Mouse (Mus musculus) heart, adult 2 months (tissue): ENCODE results near the gene Fgf12. TPM values are rescaled to one million over a fixed set of nuclear protein-coding genes. Genes with fewer than 3 reads are reported as not detected.
A peak's percentile ranks its signal among the peaks of the same experiment; 100 is the strongest.

Experiments
- DNase-seq, 2 experiments: peaks; one replicate each; pipeline ENCODE4 v3.0.0; 2021
- H3K27ac ChIP-seq: fragments of 200-600 bp; 2 replicates; pipeline ENCODE4 v1.8.1; 2022
- H3K27me3 ChIP-seq: fragments of 200-500 bp; 2 replicates; pipeline ENCODE4 v1.6.1; 2012; ENCODE audit warnings: mild to moderate bottlenecking, low read length, inconsistent platforms, mixed read lengths; ENCODE audit not compliant: control insufficient read depth, insufficient read depth
- H3K36me3 ChIP-seq: fragments of 200-500 bp; 2 replicates; pipeline ENCODE4 v1.6.1; 2012; ENCODE audit warnings: low read length, inconsistent platforms; ENCODE audit not compliant: control insufficient read depth, insufficient read depth
- H3K4me1 ChIP-seq: fragments of 200-500 bp; 2 replicates; pipeline ENCODE4 v1.6.1; 2011; ENCODE audit warnings: low read length; ENCODE audit not compliant: control insufficient read depth, insufficient read depth
- H3K4me3 ChIP-seq: fragments of 200-600 bp; 2 replicates; pipeline ENCODE4 v1.8.1; 2022
- H3K79me2 ChIP-seq: fragments of 200-500 bp; replicated peaks from 2 replicates; pipeline ENCODE4 v1.6.1; 2012; ENCODE audit warnings: mild to moderate bottlenecking, inconsistent platforms, low read length, moderate library complexity, mixed read lengths; ENCODE audit not compliant: control insufficient read depth, insufficient read depth
- H3K9ac ChIP-seq: fragments of 200-500 bp; 2 replicates; pipeline ENCODE4 v1.6.1; 2012; ENCODE audit warnings: low read depth, mild to moderate bottlenecking, control low read depth, inconsistent platforms, low read length, mixed read lengths
- CTCF ChIP-seq: fragments of 200-600 bp; IDR thresholded peaks from 2 replicates; pipeline ENCODE4 v1.8.1; 2022; ENCODE audit warnings: antibody characterized with exemption, mild to moderate bottlenecking, moderate library complexity
- EP300 ChIP-seq: fragments of 200-500 bp; IDR thresholded peaks from 2 replicates; pipeline ENCODE4 v1.6.1; 2011; ENCODE audit warnings: low read depth, low read length, control low read depth; ENCODE audit not compliant: insufficient read depth
- POLR2A ChIP-seq: fragments of 200-500 bp; IDR thresholded peaks from 2 replicates; pipeline ENCODE4 v1.6.1; 2011; ENCODE audit warnings: mild to moderate bottlenecking, low read depth, low read length, control low read depth; ENCODE audit not compliant: insufficient read depth
- WGBS: fragments of 180-500 bp; shearing (Covaris S2); methylation state at CpG from one replicate; pipeline ENCODE4 v1.1.7; 2018; 5-methylcytosine and 5-hydroxymethylcytosine counted together
- intact Hi-C: fragments of 180-260 bp; cut with DNase I; formaldehyde crosslinking; loops from one replicate; pipeline ENCODE4 v1.15.1; 2025
- polyA plus RNA-seq: library from polyadenylated mRNA; depleted of rRNA; stranded (reverse); fragments of >200 nt; gene quantifications from 2 replicates; pipeline ENCODE4 v1.2.3, GENCODE M21; 2012
- total RNA-seq, 2 experiments: library from RNA; stranded (reverse); gene quantifications; 2 replicates each; pipeline ENCODE4 v1.2.3; 2021

Fgf12 gene
- total and polyA plus RNA-seq, 3 experiments = 8.9 to 11.3 (median 9.2) TPM

DNA sequence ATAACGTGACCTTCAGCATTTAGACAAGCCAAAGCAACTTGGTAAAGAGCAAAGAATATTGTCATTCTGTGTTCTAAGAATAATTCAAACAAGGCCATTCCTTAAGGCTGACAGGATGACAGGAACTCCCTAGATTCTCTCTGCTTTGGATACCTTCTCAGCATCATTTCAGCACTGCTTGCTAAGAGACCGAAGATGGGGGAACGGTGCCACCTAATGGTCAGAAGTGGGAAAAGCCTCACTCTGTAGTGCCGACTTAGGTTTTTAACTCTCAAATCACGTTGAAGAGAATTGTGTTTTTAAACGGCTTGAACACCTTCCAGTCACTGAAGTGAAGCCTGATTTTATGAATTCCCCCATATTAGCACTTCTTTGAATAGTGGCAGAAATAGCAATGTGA is 262.4 kb downstream of the Fgf12 start:
- H3K79me2 ChIP-seq = no peaks in the 10 kb centered on the region
- H3K4me3 ChIP-seq = no peak overlapping the region
- H3K4me1 ChIP-seq = no peaks in the 10 kb centered on the region
- intact Hi-C loops = loop anchor here (2.0 kb wide), 1 partner anchor 1022 kb away; no protein-coding TSS in a partner anchor
- H3K27me3 ChIP-seq = no peaks in the 10 kb centered on the region
- no peak overlapping the region for H3K9ac ChIP-seq
- TF ChIP-seq POLR2A (no peak), EP300 (no peak), CTCF (peak; percentile 82)
- no peak overlapping the region for H3K27ac ChIP-seq
- peak; percentile 4 to 39 for DNase-seq
- H3K36me3 ChIP-seq = no peaks in the 10 kb centered on the region
- WGBS = 10% methylated on average over 6 of the region's 6 CpGs

GRCm38 (mm10) chr16:28484920-28485319 is 267.9 kb downstream of the Fgf12 start:
- TF ChIP-seq POLR2A = no peak
- TF ChIP-seq CTCF = no peak
- TF ChIP-seq EP300 = no peak
- 71% methylated on average over 3 of the region's 3 CpGs for WGBS
- DNase-seq = no peak

GRCm38 (mm10) chr16:28479022-28479421 is 273.8 kb downstream of the Fgf12 start:
- DNase-seq = no peak
- WGBS = 74% methylated on average over 2 of the region's 2 CpGs
- intact Hi-C loops = no loop called here
- no peak for TF ChIP-seq CTCF
- no peak for TF ChIP-seq EP300
- TF ChIP-seq POLR2A = no peak
- Histone ChIP-seq H3K4me1 (no peaks in the 10 kb centered on the region), H3K9ac (no peak overlapping the region), H3K27ac (no peak overlapping the region), H3K36me3 (no peaks in the 10 kb centered on the region), H3K79me2 (no peaks in the 10 kb centered on the region), H3K27me3 (no peaks in the 10 kb centered on the region), H3K4me3 (no peak overlapping the region)

More at GRCm38 (mm10) chr16:28484920-28485319, 267.9 kb downstream of the Fgf12 start:
- intact Hi-C loops = no loop called here
- Histone ChIP-seq H3K36me3 (no peaks in the 10 kb centered on the region), H3K27ac (no peak overlapping the region), H3K9ac (no peak overlapping the region), H3K4me1 (no peaks in the 10 kb centered on the region), H3K27me3 (no peaks in the 10 kb centered on the region), H3K79me2 (no peaks in the 10 kb centered on the region), H3K4me3 (no peak overlapping the region)

DNA sequence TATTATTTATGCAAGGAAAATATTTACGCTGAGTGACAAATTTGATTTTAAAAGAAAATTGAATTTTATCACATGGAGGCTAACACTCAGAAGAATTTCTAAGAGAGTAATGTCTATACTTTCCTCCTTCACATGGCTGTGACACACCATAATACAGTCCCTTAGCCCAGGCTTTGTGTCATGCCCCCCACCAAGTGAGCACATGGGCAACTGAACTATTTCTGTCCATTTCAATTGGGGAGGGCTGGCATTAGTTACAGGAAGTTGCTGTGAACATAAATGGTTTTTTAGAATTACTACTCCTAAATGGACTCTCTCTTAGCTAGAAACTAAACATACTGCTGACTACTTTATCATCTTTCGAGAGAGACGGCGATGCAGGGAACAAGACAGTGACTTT is 276.2 kb downstream of the Fgf12 start:
- no peak for TF ChIP-seq EP300
- TF ChIP-seq POLR2A = no peak
- no peak for TF ChIP-seq CTCF
- no peaks in the 10 kb centered on the region for H3K4me1 ChIP-seq
- 96% methylated on average over 4 of the region's 4 CpGs for WGBS
- intact Hi-C loops = no loop called here
- no peak overlapping the region for H3K27ac ChIP-seq
- no peaks in the 10 kb centered on the region for H3K79me2 ChIP-seq
- DNase-seq = no peak
- H3K4me3 ChIP-seq = no peak overlapping the region
- H3K9ac ChIP-seq = no peak overlapping the region
- H3K27me3 ChIP-seq = no peaks in the 10 kb centered on the region
- no peaks in the 10 kb centered on the region for H3K36me3 ChIP-seq

GRCm38 (mm10) chr16:28475553-28475952 is 277.3 kb downstream of the Fgf12 start:
- no peak for DNase-seq
- Histone ChIP-seq H3K4me1 (no peaks in the 10 kb centered on the region), H3K79me2 (no peaks in the 10 kb centered on the region), H3K4me3 (no peak overlapping the region), H3K36me3 (no peaks in the 10 kb centered on the region), H3K27me3 (no peaks in the 10 kb centered on the region), H3K9ac (no peak overlapping the region), H3K27ac (no peak overlapping the region)
- WGBS = 44% methylated on average over 1 of the region's 1 CpGs
- no peak for TF ChIP-seq CTCF
- no peak for TF ChIP-seq POLR2A
- no peak for TF ChIP-seq EP300
- intact Hi-C loops = no loop called here

DNA sequence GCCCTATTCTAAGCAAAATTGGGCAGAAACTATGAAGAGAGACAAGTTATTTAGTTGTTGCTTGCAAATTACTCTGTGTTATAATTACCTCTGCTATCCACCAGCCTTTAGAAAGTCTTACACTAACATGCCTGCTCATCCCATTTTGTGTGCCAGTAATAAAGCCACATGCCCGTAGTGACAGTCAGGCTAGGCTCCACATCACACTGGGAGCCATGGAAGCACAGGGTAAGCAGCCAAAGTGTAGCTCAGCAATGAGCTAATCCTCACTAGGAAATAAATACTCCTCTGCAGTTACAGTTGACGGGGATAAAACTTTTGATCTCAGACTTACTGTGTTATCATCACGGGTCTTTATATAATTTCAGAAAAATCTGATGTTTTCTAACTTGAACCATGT is 298.0 kb downstream of the Fgf12 start:
- H3K27me3 ChIP-seq = no peaks in the 10 kb centered on the region
- no peak for TF ChIP-seq POLR2A
- no peaks in the 10 kb centered on the region for H3K4me1 ChIP-seq
- no peaks in the 10 kb centered on the region for H3K79me2 ChIP-seq
- no peak overlapping the region for H3K9ac ChIP-seq
- H3K27ac ChIP-seq = no peak overlapping the region
- WGBS = 61% methylated on average over 3 of the region's 3 CpGs
- DNase-seq = no peak
- H3K4me3 ChIP-seq = no peak overlapping the region
- intact Hi-C loops = no loop called here
- no peaks in the 10 kb centered on the region for H3K36me3 ChIP-seq
